Mouse (Mus musculus): ENCODE data around the gene Chil3.

DNA sequence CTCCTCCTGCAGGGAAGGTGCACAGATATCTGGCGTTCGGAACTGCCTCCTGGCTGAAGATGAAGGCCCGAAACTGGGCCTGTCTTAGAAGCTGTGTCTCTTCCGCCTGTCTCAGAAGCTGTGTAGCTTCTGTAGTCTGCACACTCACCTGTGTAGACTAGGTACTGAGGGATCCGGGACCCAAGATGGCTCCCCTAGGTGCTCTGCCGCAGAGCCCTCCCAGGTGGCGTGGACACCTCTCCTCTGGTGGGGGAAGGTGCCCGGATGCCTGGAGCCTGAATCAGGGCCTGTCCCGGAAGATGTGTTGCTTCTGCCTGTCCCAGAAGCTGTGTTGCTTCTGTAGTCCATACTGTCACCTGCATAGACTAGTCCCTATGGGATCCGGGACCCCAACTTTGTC lies 23.3 kb downstream of the Chil3 start:
- no peak for TF ChIP-seq EP300 (IDR thresholded peaks at IDR 0.05; ENCODE audit: insufficient read depth, low read depth, low read length)
- TF ChIP-seq CTCF (IDR thresholded peaks at IDR 0.05) = no peak
